Mouse (Mus musculus) kidney, postnatal 25 days (tissue): Measurements from ENCODE around the gene Cobl.

Experiments used
- DNase-seq, 2 experiments: peaks; one replicate each; pipeline ENCODE4 v3.0.0; 2021; ENCODE audit warnings: mixed read lengths in 2 of 2

Gene Cobl

DNA sequence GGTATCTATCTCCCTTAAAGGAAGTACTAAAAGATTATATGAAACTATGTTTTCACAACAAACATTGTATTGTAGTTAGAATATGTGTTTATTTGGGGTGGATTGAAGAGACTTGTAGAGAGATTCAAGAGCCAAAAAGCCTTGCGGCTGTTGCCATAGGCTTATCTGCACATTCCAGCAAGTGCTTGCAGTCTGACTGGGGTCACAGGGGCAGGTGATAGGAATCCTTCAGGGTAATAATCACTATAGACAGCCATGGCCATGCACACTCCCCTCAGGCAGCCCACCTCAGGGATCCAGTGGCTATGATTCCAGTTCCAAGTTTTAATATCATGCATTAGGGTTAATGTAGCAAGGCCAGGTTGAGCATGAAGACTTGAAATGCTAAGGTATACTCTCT is 249.2 kb downstream of the Cobl start:
- no peak for DNase-seq

DNA sequence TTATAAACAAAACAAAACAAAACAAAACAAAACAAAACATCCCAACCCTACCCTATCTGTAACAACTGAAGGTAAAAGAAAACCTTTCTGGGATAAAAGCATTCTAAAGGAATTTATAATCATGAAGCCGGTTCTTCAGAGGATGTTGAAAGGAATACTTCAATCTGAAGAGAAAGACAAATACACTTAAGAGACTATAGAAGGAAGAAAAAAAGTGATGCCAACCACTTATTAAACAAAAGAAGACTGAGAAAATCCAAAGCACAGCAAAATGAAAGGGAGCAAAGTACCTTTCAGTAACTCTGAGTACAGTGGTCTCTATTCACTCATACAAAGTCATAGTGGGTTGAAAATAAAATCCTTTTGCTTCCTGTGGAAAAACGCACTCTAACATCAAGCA is 256.2 kb downstream of the Cobl start:
- DNase-seq = no peak

DNA sequence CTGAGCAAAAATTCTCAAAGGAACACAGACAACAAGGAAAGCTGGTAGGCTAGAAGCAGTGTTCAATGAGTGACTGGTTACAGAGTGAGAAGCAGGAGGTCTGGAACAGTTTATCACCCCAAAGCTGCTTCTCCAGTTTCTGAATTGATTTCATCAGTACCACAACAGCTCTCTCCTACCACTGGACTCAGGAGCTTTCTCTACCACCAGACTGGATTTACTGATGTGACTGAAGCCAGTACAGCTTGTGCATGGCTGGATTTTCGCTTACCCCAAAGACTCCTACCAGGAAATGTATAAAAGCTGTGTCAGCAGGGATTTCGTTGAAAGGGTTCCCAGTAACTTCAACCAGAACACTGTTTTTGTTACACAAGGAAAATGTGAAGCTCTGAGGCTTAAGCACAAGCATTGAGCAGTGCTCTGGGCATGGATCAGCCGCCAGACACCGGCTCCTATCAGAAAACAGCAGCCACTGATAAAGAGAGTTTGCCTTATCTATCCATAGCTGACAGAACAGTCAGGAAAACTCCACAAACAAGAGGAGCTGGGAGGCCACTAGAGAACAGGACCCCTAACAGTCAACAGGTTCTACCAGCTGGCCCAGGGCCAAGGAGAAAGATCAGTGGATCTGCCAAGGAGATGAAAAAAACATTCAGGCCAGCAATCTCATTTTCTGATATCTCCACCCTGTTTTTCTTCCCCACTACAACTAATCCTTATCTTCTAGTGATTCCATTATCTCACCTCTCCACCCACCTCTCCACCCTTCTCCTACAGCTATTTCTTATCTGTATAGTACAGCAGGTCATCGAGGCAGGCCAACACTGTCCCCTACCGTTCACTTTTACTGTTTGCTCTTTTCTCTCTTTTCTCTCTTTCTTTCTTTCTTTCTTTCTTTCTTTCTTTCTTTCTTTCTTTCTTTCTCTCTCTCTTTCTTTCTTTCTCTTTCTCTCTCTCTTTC is 259.3 kb downstream of the Cobl start:
- peak in 1 of 2 experiments; percentile 3 for DNase-seq

DNA sequence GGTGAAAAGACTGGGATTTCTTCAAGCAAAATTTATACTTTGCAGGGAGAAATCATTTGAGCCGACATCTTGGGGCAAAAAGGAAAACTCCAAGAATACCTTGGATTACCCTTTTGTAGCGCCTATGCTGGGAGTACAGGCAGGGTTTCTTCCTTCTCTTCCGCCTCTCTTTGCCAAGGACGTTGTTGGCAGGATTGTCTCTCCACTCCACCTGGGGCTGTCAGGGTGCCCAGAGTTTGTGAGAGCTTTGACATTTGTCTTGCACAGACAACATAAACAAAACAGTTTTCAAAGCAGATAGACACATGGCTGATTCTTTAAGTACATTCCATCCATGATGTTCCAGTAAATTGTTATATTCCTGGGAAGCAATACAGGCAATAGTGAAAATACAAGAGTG is 265.3 kb downstream of the Cobl start:
- DNase-seq = no peak

DNA sequence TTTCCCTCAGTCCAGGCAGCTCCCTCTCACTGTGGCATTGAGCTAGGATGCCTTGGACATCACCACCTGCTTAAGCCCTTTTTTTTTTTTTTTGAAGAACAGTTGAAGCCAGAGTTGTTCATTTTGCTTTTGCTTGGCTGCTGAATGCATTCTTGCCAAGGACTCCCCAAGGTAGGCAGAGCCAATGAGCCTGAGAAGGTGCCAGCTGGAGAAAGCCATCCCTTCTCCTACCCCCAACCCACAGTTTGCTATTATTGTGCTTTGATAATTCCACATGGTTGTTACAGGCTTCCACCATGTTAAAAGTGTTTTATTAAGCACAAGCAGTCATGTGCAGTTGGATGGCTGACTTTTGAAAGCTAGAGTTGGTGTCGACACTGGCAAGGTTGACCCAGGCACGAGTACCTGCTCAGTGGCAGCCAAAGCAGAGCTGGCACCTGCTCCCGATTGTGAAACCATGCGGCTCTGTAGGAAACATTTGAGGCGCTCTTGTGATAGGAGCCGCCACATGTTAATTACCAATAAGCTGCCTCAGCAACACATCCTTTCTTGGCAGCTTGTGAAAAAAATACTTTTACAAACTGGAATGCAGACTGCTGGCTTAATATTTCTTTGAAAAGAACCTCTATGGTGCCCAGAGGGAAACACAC is 265.9 kb downstream of the Cobl start:
- DNase-seq = no peak

DNA sequence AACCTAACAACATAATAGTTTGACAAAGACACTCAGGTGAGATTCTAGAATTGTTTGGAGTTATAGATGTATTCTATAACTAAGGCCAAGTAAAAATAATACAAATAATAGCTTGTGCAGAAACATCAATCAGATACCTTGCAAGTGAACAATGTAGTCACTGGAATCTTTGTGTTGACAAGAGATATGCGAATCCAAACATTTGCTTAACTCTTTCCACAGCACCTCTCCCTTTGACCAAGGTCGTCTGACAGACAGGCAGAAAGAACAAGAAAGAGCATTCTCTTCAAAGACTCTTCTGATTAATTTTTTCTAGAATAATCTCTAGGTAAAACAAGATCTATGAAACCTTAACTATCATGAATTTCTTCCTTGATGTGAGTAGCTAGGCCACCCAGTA is 266.7 kb downstream of the Cobl start:
- no peak for DNase-seq

DNA sequence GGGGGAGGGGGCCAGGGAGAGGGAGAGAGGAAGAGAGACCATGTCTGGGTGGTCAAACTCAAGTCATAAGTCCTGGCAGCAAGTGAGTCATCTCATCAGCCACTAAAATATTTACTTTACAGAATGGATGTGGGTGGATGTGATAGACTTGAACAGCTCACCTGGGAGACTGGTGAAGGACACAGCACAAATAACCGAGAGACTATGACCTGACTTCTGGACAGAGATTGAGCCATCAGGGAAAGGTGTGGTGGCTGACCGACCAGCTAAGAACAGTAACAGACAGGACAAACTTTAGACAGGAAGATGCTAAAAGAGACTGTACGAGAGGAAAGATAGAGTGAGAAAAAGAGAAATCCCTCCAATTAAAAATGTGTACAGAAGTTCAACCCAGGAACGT is 267.2 kb downstream of the Cobl start:
- no peak for DNase-seq

DNA sequence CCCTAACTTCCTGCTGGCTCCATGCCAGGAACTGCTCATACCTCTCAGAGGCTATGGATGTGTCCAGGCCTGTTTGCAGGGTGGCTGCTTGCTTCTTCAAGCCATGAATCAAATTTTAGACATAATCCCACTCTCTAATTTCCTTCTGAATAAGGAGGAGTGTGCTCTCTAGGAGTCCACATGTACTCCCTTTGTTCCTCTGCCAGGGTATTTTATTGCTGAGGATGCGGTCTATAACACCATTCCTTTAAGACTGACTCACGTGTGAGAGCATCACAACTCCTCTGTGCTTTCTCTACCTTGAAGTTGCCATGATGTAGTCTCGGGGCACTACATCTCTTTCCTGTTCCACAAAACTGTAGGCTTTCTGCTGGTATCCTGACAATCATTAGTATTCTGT is 269.4 kb downstream of the Cobl start:
- peak in 1 of 2 experiments; percentile 8 for DNase-seq

DNA sequence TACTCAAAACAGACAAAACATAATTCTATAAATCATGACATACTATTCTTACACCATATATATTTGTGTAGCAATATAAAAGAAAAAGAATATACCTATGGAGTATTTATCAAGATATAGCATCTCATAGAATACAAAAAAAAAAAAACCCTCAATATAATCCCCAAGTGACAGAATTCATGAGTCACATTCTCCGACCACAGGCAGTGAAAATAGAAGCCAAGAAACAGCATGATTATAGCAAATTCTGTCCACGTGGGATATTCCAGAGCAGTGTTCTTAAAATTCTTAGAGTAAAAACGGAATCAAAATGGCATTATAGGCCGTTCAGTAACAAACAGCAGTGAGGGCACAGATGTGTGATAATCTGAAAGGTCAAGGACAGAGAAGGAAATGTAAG is 271.4 kb downstream of the Cobl start:
- no peak for DNase-seq

DNA sequence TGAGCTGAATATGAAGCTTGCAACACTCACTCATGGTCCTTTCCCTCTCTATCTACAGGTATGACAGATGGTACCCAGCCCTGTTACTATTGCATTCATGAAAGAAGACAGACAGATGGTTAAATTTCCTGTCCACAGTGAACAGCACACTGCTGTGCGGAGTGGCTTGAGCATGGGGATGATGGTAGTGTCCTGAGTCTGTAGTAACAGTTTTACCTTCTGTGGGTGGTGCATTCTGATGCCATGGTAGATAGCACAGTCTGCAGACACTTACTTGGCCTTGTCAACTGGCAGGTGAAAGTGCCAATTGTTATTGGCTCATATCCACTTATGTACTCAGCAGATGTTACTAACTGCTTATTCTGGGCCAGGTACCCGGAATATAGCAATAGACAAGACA is 273.4 kb downstream of the Cobl start:
- DNase-seq = no peak

DNA sequence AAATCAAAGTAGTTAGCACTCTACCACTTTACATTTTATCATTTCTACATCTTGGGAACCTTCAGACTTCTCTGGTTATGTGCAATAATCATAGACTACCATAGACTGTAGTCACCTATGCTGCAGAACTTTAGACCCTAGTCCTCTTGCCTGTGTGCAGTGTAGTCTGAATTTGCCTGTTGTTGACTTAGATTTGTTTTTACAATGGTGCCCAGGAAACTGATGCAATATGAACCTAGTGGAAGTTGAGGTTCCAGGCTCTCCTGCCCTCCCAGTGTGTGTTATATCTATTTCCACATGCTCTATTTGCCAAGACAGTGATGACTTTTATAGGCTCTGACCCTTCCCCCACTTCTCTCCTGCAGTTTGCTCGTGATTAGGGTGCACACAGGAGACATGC is 274.3 kb downstream of the Cobl start:
- DNase-seq = no peak
